Mouse (Mus musculus): ENCODE data around the gene Tuba8.

DNA sequence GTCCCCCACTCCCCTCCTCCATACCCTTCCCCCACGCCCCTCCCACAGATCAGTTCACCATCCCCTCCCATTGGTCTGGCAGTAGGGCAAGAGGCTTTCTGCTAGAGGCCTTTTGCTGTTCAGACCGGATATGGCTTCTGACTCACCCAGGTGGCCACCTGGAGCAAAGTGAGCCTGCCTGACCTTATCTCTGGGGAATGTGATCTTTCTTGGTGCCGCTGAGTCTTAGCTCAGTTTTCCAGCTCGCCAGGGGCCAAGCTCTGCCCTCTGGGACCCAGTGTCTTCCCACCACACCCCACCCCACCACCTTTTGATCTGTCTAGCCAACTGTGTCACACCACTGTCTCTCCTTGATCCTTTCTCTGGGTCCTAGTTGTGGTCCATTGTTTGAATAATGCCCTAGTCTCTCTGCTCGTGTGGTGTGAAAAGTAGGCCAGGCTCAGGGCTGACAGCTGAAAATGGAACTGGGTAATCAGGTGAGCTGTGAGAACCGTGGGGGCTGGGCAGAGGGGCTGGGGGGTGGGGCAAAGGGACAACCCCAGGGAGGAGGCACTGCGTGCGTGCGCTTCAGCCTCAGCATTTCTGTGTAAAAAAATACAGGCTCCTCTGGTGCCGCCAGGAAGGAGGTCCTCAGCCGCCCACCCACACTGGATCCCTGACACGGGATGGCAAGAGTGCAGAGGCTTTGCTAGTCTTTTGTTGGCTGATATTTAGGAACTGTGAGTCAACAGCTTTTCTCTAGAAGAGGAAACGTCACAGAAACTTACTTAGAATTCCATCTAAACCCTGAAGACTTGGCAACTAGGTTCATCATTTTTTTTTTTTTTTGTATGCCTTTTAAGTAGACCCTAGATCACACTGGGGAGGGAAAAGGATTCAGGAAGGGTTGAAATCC is 16.2 kb upstream of the Tuba8 start:
- TF ChIP-seq BHLHE40 (IDR thresholded peaks at IDR 0.05; ENCODE audit: borderline replicate concordance, low read depth, low read length) (no peak), CTCF (IDR thresholded peaks at IDR 0.05 in 2 of 3, conservative IDR thresholded peaks at IDR 0.05 in 1 of 3; ENCODE audit: control insufficient read depth in 1 of 3, insufficient read depth in 1 of 3, low read depth in 2 of 3, low read length in 3 of 3, poor library complexity in 1 of 3, severe bottlenecking in 1 of 3) (no peak), HCFC1 (IDR thresholded peaks at IDR 0.05; ENCODE audit: low read depth, low read length) (no peak), NELFE (IDR thresholded peaks at IDR 0.05; ENCODE audit: low read depth, low read length) (no peak), CHD2 (IDR thresholded peaks at IDR 0.05; ENCODE audit: low read length) (no peak), KAT2A (conservative IDR thresholded peaks at IDR 0.05; ENCODE audit: low read depth, low read length) (no peak), GATA1 (IDR thresholded peaks at IDR 0.05; ENCODE audit: low read depth, low read length) (no peak), POLR2A (IDR thresholded peaks at IDR 0.05; ENCODE audit: control insufficient read depth in 1 of 2, insufficient read depth in 1 of 2, low read depth in 1 of 2, low read length in 2 of 2, poor library complexity in 1 of 2) (no peak), ZMIZ1 (IDR thresholded peaks at IDR 0.05; ENCODE audit: low read depth, low read length) (no peak), MYB (IDR thresholded peaks at IDR 0.05; ENCODE audit: low read depth, low read length) (no peak), MAX (IDR thresholded peaks at IDR 0.05; ENCODE audit: low read length) (no peak)

Data from MEL (cell line).